Mouse (Mus musculus): Measurements from ENCODE around the gene Lrch3.

DNA sequence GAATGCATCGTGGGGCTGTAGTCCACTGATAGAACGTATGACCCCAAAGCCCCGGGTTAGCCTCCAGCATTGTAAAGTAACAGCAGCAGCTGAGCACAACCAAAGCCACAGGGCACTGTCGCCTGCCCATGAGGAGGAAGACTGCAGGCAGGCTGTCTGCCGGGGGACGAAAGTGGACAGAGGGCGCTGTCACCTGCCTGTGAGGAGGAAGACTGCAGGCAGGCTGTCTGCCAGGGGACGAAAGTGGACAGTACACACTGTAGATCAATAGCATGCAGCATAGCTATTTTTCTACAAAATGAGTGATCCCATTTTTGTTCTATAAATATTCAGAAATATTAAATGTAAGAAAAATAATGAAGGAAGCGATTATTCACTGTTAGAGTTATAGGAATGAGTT, 150.7 kb downstream of the Lrch3 start:
- TF ChIP-seq CTCF (conservative IDR thresholded peaks at IDR 0.05; ENCODE audit: insufficient read depth, insufficient read length, low read depth, low read length) (peak; percentile 20; the same call in 1 of the 2 replicates), POLR2A (IDR thresholded peaks at IDR 0.05; ENCODE audit: low read depth, low read length) (no peak)

All from kidney, adult 2 months (tissue).